Mouse (Mus musculus) gastrocnemius, adult 18-20 months (tissue): ENCODE measurements around the gene Iqgap3. TPM values are rescaled to one million over a fixed set of nuclear protein-coding genes. Genes with fewer than 3 reads are reported as not detected.

ENCODE experiments used
- DNase-seq: peaks from one replicate; pipeline ENCODE4 v3.0.0; 2021; ENCODE audit warnings: low spot score
- total RNA-seq, 2 experiments: library from RNA; stranded (reverse); gene quantifications; 2 replicates each; pipeline ENCODE4 v1.2.3; 2021

The Iqgap3 gene
- total RNA-seq, 2 experiments from 2014 or later = 0.21 to 0.39 TPM

- no peak for DNase-seq
These were observed 12.4 kb downstream of the Iqgap3 start for GRCm38 (mm10) chr3:88094126-88094525.

DNA sequence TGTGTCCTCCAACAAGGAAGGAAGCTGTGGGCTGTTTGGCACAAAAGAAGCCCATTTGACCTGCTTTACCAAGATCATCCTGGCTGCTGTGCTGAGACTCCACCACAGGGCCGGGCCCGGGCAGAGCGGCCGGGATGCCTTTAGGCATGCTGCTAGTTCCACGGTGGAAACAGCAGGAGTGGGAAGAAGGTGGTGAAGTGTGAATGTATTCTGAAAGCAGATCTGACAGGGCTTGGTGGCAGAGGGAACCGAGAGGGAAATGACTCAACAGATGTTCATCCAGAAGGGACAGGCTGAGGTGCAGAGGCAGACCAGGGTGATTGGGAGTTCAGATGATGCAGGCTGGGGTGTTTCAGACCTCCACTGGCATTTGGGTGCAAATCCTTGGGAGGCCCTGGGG is 15.9 kb downstream of the Iqgap3 start:
- DNase-seq = no peak

- DNase-seq = no peak
These were observed 18.5 kb downstream of the Iqgap3 start for GRCm38 (mm10) chr3:88100251-88100650.

GRCm38 (mm10) chr3:88101736-88102135 is 20.0 kb downstream of the Iqgap3 start:
- no peak for DNase-seq

- no peak for DNase-seq
These were observed 20.4 kb downstream of the Iqgap3 start for GRCm38 (mm10) chr3:88102196-88102595.

GRCm38 (mm10) chr3:88102611-88103010 is 20.8 kb downstream of the Iqgap3 start:
- DNase-seq = no peak

GRCm38 (mm10) chr3:88106126-88106525 is 24.4 kb downstream of the Iqgap3 start:
- DNase-seq = no peak

GRCm38 (mm10) chr3:88109126-88109525 is 27.4 kb downstream of the Iqgap3 start:
- no peak for DNase-seq

DNA sequence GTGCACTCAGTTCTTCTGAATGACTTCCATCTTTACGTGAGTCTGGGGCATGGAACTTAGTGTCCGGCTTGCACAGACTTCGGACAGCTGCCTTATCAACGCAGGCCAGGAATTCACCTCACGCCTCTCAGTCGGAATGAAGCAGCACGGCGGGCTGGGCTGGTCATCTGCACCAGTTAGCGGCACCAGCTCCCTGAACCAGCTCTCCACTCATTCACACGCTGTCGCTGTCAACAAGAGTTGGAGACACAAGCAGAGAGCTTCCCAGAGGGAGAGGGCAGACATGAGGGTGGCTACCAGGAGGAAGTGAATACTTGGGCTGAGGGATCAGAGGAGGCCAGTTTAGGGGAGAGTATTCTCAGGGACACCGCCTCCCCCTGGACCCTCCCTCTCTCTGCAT is 32.6 kb downstream of the Iqgap3 start:
- DNase-seq = no peak

GRCm38 (mm10) chr3:88120117-88120651 is 38.4 kb downstream of the Iqgap3 start:
- DNase-seq = peak; percentile 40

DNA sequence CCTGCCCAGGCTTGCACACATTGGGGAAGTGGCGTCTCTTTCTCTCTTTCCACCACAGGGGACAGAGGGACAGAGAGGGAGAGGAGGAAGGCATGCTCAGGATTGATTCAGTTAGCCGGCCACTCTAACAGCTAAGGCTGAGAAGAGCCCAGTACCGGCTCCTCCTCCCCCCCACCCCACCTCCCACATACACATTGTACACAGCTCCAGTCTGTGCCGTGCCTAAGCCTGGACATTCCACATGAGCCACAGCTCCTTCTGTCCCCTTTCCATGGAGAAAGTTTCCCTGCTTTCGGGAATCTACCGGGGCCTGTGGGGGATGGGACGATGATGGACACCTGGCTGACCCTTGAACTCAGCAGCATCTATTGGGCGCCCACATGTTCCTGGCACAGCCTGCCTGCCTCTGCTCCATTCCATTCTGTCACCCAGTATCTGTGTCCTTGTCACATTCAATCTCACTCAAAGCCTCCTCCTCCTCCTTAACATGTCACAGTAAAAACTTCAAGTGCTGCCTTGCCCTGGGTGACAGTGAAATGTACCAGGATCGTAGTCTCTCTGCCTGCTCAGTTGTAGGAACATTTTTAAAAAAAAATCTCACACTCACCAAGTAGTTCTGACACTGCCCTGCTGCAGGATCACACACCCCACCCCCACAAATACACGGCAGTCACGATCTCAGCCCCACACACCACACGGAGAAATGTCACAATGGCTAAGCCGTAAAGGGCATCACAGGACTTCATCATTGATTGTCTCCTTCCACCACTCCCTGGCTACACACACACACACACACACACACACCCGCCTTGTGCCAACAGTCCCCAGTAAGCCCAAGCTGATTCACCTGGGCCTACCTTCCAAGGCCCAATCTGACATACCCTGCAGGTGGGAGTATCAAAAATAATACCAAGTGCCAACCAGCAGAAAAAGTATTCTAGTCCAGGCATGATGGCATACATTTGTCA is 39.7 kb downstream of the Iqgap3 start:
- DNase-seq = no peak

DNA sequence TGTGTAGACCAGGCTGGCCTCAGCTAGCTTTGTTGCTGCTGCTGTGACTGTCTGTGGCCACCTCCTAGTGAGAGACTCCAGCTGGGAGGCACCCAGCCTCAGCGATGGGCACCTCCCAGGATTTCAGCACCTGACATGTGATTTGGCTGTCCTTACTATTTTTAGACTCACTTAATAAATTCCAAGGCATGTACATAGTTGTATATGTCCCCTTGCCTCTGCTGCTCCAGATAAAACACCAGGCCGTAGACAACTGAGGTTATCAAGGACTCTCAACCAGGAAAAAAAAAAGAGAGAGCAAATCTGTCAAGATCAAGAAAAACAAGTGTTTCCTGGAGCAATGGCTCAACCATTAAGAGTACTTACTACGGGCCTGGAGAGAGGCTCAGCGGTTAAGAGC is 43.4 kb downstream of the Iqgap3 start:
- no peak for DNase-seq

DNA sequence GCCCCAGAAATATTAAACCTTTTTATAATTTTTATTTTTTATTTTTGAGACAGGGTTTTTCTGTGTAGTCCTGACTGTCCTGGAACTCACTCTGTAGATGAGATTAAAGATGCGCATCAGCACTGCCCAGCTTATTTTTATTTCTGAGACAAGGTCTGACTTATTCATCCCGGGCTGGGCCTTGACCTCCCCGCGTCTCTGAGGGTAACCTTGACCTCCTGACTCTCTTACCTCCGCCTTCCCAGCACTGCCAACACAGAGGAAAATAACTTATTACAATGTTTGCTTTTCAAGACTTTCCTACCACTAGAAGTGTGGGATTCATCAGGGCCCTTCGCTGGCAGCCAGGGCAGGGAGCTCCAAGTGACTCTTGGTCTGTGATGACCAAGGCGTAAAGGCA is 44.4 kb downstream of the Iqgap3 start:
- DNase-seq = no peak

GRCm38 (mm10) chr3:88127636-88128035 is 45.9 kb downstream of the Iqgap3 start:
- DNase-seq = no peak

DNA sequence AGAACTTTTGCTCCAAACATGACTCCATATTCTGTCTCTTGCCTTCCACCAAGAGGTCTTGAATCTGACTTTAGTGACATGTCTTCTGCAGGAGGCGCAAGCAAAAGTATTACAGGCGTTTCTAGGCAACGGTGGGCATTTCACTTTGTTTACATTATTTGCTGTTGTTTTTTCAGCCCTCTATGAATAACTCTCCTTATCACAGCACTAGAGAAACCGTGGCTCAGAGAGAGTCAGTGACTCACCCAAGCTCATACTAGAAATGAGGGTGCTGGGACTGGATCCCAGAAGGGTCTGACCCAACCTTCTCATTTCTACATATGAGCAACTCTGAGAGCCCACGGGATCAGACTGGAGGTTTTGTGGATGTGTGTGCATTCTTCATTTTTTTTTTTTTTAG is 46.3 kb downstream of the Iqgap3 start:
- DNase-seq = no peak

GRCm38 (mm10) chr3:88129006-88129405 is 47.2 kb downstream of the Iqgap3 start:
- DNase-seq = no peak

- DNase-seq = no peak
These were observed 49.3 kb downstream of the Iqgap3 start for GRCm38 (mm10) chr3:88131071-88131470.

DNA sequence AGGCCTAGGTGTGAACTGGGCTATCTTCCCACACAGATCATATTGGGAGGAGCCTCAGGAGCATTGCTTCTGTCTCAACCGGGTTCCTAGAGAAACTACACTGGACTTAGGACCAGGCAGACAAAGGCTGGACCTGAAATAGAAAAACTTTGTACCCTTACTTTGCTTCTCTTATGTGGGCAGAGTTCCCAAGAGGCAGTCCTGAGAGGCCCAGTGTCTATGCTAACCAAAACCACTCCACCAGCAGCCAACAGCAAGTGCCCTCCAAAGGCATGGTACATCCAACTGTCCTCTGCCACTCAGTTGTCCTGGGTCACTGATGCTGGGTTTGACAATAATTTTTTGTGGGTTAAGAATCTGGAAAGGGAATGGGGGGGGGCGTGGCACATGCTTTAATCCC is 50.7 kb downstream of the Iqgap3 start:
- no peak for DNase-seq

DNA sequence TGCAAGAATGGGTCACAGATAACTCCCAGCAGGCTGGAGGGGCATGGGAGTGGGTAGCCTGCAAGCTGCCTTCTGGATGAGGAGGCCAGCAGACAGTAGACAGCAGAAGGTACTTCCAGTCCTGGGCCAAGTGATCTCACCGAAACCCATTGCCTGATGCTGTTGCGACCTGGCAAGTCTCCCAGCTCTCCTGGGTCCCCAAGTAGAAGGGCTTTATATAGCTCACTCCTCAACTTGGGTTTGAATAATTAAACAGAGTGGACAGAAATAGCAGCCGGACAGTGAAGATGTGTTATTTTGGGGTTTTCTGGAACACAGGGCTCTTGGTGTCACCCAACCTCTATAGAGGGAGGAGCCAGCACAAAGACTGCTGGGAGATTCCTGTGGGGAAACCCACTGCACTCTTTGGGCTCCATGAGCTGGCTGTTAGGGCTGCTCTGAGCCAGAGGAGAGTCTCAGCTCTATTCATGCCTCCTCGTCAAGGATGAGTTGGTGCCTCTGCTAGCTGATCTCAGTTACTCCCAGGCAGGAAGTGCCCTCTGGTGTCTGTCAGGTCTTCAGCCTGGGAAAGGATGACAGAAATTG is 51.5 kb downstream of the Iqgap3 start:
- DNase-seq = peak; percentile 88

DNA sequence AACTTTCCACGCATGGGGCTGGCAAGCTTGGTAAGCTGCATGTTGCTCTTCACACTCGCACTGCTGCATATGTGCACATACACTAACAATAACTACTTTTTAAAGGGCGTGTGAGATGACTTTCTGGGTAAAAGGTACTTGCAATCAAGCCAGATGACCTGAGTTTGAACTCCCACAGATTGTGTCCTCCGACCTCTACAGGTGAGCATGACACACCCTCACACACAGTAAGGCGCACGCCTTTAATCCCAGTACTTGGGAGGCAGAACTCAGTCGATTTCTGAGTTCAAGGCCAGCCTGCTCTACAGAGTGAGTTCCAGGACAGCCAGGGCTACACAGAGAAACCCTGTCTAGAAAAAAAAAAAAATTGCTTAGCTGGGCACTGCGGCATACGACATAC is 54.6 kb downstream of the Iqgap3 start:
- DNase-seq = no peak

- no peak for DNase-seq
These were observed 55.2 kb downstream of the Iqgap3 start for GRCm38 (mm10) chr3:88136945-88137494.

DNA sequence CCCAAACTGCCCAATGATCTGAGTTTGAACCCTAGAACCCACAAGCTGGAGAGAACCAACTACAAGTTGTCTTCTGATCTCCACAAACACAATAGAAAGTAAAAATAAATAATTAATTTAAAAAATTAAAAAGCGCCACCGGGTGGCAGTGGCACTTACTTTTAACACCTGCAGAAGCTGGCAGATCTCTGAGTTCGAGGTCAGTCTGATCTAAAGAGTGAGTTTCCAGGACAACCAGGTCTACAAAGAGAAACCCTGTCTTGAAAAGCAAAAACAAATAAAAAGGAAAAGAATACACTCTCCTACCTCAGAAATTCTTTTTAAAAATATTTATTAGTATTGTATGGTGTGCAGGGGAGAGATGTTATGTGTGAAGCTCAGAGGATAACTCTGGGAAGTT is 56.0 kb downstream of the Iqgap3 start:
- DNase-seq = no peak
